Mouse (Mus musculus): ENCODE results near the gene Galk1.

The Galk1 gene

GRCm38 (mm10) chr11:115983291-115983690 lies 29.2 kb downstream of the Galk1 start:
- intact Hi-C loops (cut with DNase I) = no loop called here

GRCm38 (mm10) chr11:115982472-115982871 lies 30.0 kb downstream of the Galk1 start:
- intact Hi-C loops (cut with DNase I) = no loop called here

- intact Hi-C loops (cut with DNase I) = no loop called here
Observed at GRCm38 (mm10) chr11:115975544-115975943, 37.0 kb downstream of the Galk1 start.

- intact Hi-C loops (cut with DNase I) = no loop called here
Observed at GRCm38 (mm10) chr11:115975083-115975420, 37.5 kb downstream of the Galk1 start.

- intact Hi-C loops (cut with DNase I) = no loop called here
Observed at GRCm38 (mm10) chr11:115974309-115975082, 38.0 kb downstream of the Galk1 start, which contains the start of gene Itgb4. Itgb4 (plus strand) TSS chr11:115974709.

GRCm38 (mm10) chr11:115971016-115971415 lies 41.5 kb downstream of the Galk1 start:
- intact Hi-C loops (cut with DNase I) = no loop called here

- intact Hi-C loops (cut with DNase I) = no loop called here
Observed at GRCm38 (mm10) chr11:115970006-115970673, 42.4 kb downstream of the Galk1 start.

GRCm38 (mm10) chr11:115968731-115969405 lies 43.7 kb downstream of the Galk1 start:
- intact Hi-C loops (cut with DNase I) = no loop called here

- intact Hi-C loops (cut with DNase I) = no loop called here
Observed at GRCm38 (mm10) chr11:115964977-115965604, 47.4 kb downstream of the Galk1 start.

GRCm38 (mm10) chr11:115962651-115963412 lies 49.7 kb downstream of the Galk1 start:
- intact Hi-C loops (cut with DNase I) = no loop called here

GRCm38 (mm10) chr11:115959018-115959417 lies 53.5 kb downstream of the Galk1 start:
- intact Hi-C loops (cut with DNase I) = no loop called here
